Mouse (Mus musculus): ENCODE data around the gene Gm42688. TPM values are rescaled to one million over a fixed set of nuclear protein-coding genes. Genes with fewer than 3 reads are reported as not detected.

The Gm42688 gene
- polyA plus RNA-seq, 1 experiment from 2014 or later: 3.5 TPM

DNA sequence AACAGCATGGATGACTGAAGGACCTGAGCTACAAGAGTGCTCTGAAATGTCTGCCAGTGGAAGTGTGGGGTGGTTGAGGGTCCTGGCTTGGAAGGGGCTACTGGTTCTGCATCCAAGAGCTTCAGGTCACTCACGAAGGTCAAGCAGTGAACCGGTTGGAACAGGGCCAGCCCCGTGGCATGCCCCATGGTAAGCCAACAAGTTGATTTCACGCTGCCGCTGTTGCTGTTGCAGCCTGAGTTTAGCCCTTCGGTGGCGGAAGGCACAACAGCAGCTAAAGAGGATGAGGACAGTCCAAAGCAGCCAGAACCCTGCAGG is 18.3 kb downstream of the Gm42688 start:
- ATAC-seq (ENCODE audit: low FRiP score, low TSS enrichment): no peak
- Histone ChIP-seq H3K27me3 (ENCODE audit: control insufficient read depth, insufficient read depth, low read length) (no peaks in the 10 kb centered on the region), H3K4me3 (ENCODE audit: low read length) (peak overlapping the region; percentile 70; the same call in 1 of the 2 replicates), H3K4me1 (ENCODE audit: control insufficient read depth, insufficient read depth, low read length) (peaks cover 44% of the 10 kb centered on the region), H3K9me3 (ENCODE audit: control insufficient read depth, low read length) (no peaks in the 10 kb centered on the region), H3K9ac (ENCODE audit: low read depth, low read length) (0 out of 2 replicates have a peak overlapping the region, but pooled peaks have one; percentile 76), H3K4me2 (replicated peaks; ENCODE audit: low read depth, low read length) (peak overlapping the region; percentile 68), H3K27ac (ENCODE audit: low read depth, low read length) (0 out of 2 replicates have a peak overlapping the region, but pooled peaks have one; percentile 94), H3K36me3 (ENCODE audit: control insufficient read depth, insufficient read depth, low read length) (peaks cover 32% of the 10 kb centered on the region)
- 79% methylated on average over 7 of the region's 7 CpGs for WGBS

DNA sequence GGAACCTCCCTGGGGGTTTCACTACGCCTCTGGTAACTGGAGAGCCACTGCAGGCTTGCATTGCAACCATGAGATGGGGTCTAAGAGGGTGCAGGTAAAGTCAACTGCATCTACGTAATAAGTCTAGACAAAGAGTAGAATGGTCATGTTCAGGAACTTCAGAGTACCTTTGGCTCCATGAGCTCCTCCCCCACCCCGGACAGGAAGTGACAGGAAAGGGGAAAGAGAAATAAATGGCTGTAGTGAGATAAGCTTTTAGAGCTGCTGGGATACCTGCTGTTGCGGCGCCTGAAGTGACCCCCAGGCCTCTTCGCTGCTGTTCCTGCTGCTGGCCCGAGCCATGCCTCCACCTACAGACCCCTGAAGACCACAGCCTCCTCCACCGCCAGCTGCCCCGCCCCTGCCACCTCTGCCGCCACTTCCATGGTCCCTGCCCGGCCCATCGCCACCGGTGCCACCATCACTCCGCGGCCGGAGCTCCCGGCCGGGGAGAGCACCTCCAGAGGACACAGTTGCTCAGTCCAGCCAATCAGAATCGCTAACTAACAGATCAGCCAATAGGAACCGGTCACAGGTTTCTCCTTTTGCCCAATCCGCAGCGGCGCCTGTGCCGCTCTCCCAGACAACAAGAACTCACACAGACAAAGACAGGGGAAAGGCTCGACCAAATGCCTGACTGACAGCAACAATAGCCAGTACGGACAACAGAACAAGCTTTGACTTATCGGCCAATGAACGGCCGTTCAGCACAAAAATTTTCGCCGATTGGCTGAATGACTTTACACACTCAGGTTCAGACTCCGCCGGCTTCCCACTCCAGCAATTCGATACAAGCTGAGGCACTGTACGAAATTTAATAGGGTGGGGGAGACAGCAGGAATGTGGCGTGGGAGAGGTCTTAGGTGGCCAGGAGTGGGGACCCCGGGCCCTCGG is 19.8 kb downstream of the Gm42688 start, which contains the start of gene Wbp1:
Gene Wbp1, minus strand, starts transcription at position 630 of the 933 bp plus-strand sequence.
- H3K27me3 ChIP-seq (ENCODE audit: control insufficient read depth, insufficient read depth, low read length): no peaks in the 10 kb centered on the region
- peak within 1 kb of the TSS; percentile 77 for H3K9ac ChIP-seq (ENCODE audit: low read depth, low read length)
- under 1% methylated on average over 38 of the region's 38 CpGs for WGBS
- peak within 1 kb of the TSS; percentile 75 for H3K4me2 ChIP-seq (replicated peaks; ENCODE audit: low read depth, low read length)
- no peaks in the 10 kb centered on the region for H3K9me3 ChIP-seq (ENCODE audit: control insufficient read depth, low read length)
- peak within 1 kb of the TSS; percentile 70 for H3K4me3 ChIP-seq (ENCODE audit: low read length)
- H3K4me1 ChIP-seq (ENCODE audit: control insufficient read depth, insufficient read depth, low read length): peaks cover 42% of the 10 kb centered on the region
- peaks cover 32% of the 10 kb centered on the region for H3K36me3 ChIP-seq (ENCODE audit: control insufficient read depth, insufficient read depth, low read length)
- H3K27ac ChIP-seq (ENCODE audit: low read depth, low read length): peak within 1 kb of the TSS; percentile 98
- peak; percentile 93 for ATAC-seq (ENCODE audit: low FRiP score, low TSS enrichment)

GRCm38 (mm10) chr6:83121863-83122710 is 20.7 kb downstream of the Gm42688 start:
- H3K27me3 ChIP-seq (ENCODE audit: control insufficient read depth, insufficient read depth, low read length): no peaks in the 10 kb centered on the region
- peak; percentile 17 for ATAC-seq (ENCODE audit: low FRiP score, low TSS enrichment)
- H3K4me1 ChIP-seq (ENCODE audit: control insufficient read depth, insufficient read depth, low read length): peaks cover 34% of the 10 kb centered on the region
- peak overlapping the region; percentile 77 for H3K9ac ChIP-seq (ENCODE audit: low read depth, low read length)
- peak overlapping the region; percentile 98 for H3K27ac ChIP-seq (ENCODE audit: low read depth, low read length)
- no peaks in the 10 kb centered on the region for H3K9me3 ChIP-seq (ENCODE audit: control insufficient read depth, low read length)
- H3K4me2 ChIP-seq (replicated peaks; ENCODE audit: low read depth, low read length): peak overlapping the region; percentile 75
- WGBS: under 1% methylated on average over 40 of the region's 52 CpGs
- H3K4me3 ChIP-seq (ENCODE audit: low read length): peak overlapping the region; percentile 65
- H3K36me3 ChIP-seq (ENCODE audit: control insufficient read depth, insufficient read depth, low read length): peaks cover 27% of the 10 kb centered on the region

DNA sequence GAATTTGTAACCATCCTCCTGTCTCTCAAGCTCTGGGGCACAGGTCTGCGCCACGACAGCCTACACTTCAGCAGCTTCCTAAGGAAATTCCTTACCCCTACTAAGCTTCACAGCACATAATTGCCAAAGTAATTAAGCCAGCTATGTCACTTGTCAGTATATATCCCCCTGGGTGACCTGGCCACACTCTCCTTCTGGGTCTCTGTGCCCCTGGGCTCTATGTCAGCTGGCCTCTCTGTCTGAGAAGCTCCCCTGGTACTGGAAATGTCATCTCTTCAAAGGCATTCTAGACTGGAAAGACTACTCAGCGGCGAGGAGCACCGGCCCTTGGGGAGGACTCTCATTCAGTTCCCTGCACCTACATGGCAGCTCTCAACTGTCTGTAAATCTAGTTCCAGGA is 21.5 kb downstream of the Gm42688 start:
- no peak for ATAC-seq (ENCODE audit: low FRiP score, low TSS enrichment)
- H3K4me1 ChIP-seq (ENCODE audit: control insufficient read depth, insufficient read depth, low read length): peaks cover 34% of the 10 kb centered on the region
- whole genome bisulfite sequencing: 78% methylated on average over 5 of the region's 5 CpGs
- H3K27me3 ChIP-seq (ENCODE audit: control insufficient read depth, insufficient read depth, low read length): no peaks in the 10 kb centered on the region
- no peaks in the 10 kb centered on the region for H3K9me3 ChIP-seq (ENCODE audit: control insufficient read depth, low read length)
- peak overlapping the region; percentile 18; the same call in 1 of the 2 replicates for H3K9ac ChIP-seq (ENCODE audit: low read depth, low read length)
- peak overlapping the region; percentile 98; the same call in 1 of the 2 replicates for H3K27ac ChIP-seq (ENCODE audit: low read depth, low read length)
- peak overlapping the region; percentile 75 for H3K4me2 ChIP-seq (replicated peaks; ENCODE audit: low read depth, low read length)
- peaks cover 18% of the 10 kb centered on the region; the same call in 1 of the 2 replicates for H3K36me3 ChIP-seq (ENCODE audit: control insufficient read depth, insufficient read depth, low read length)
- H3K4me3 ChIP-seq (ENCODE audit: low read length): peak overlapping the region; percentile 65; the same call in 1 of the 2 replicates

- Histone ChIP-seq H3K27me3 (ENCODE audit: control insufficient read depth, insufficient read depth, low read length) (no peaks in the 10 kb centered on the region), H3K36me3 (ENCODE audit: control insufficient read depth, insufficient read depth, low read length) (no peaks in the 10 kb centered on the region), H3K9ac (ENCODE audit: low read depth, low read length) (peak overlapping the region; percentile 59), H3K27ac (ENCODE audit: low read depth, low read length) (peak overlapping the region; percentile 43; the same call in 1 of the 2 replicates), H3K9me3 (ENCODE audit: control insufficient read depth, low read length) (no peaks in the 10 kb centered on the region), H3K4me3 (ENCODE audit: low read length) (peak overlapping the region; percentile 59), H3K4me2 (replicated peaks; ENCODE audit: low read depth, low read length) (peak overlapping the region; percentile 78), H3K4me1 (ENCODE audit: control insufficient read depth, insufficient read depth, low read length) (peaks cover 25% of the 10 kb centered on the region)
- no peak; the same call in 1 of the 2 replicates for ATAC-seq (ENCODE audit: low FRiP score, low TSS enrichment)
- under 1% methylated on average over 30 of the region's 30 CpGs for WGBS
These were observed 23.5 kb downstream of the Gm42688 start for GRCm38 (mm10) chr6:83124851-83125312.

DNA sequence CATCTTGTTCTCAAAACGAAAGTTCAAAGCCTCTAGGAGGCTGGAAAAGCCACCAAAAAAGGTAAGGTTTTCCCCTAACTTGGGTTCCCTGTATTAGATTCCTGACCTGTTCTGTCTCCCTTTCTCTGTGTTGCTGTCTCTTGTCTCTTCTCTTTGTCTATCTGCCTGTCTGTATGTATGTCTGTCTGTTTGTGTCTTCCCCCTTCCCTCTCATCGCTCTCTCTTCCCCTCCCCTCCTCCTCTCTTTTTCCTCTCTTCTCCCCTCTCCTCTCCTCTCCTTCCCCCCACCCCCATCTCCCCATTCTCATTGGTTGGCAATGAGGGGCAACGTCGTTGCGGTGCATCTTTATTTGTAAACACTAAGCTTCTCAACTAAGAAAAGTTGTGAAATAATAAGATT is 23.9 kb downstream of the Gm42688 start, which contains the start of gene Ino80b:
Gene Ino80b, minus strand, starts transcription at position 101 of the 400 bp plus-strand sequence.
- Histone ChIP-seq H3K4me3 (ENCODE audit: low read length) (peak within 1 kb of the TSS; percentile 59), H3K27ac (ENCODE audit: low read depth, low read length) (peak within 1 kb of the TSS; percentile 43; the same call in 1 of the 2 replicates), H3K9me3 (ENCODE audit: control insufficient read depth, low read length) (no peaks in the 10 kb centered on the region), H3K36me3 (ENCODE audit: control insufficient read depth, insufficient read depth, low read length) (no peaks in the 10 kb centered on the region), H3K4me1 (ENCODE audit: control insufficient read depth, insufficient read depth, low read length) (peaks cover 20% of the 10 kb centered on the region), H3K9ac (ENCODE audit: low read depth, low read length) (peak within 1 kb of the TSS; percentile 59), H3K27me3 (ENCODE audit: control insufficient read depth, insufficient read depth, low read length) (no peaks in the 10 kb centered on the region), H3K4me2 (replicated peaks; ENCODE audit: low read depth, low read length) (peak within 1 kb of the TSS; percentile 78)
- WGBS: 27% methylated on average over 5 of the region's 5 CpGs
- no peak for ATAC-seq (ENCODE audit: low FRiP score, low TSS enrichment)

DNA sequence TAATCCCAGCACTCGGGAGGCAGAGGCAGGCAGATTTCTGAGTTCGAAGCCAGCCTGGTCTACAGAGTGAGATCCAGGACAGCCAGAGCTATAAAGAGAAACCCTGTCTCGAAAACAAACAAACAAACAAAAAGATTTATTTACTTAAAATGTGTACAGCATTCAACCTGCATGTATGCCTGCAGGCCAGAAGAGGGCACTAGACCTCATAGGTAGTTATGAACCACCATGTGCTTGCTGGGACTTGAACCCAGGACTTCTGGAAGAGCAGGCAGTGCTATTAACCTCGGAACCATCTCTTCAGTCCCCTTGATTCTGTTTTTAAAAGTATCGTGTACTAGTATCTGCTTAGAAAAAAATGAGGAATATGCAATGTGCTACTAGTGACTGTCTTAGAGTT is 26.0 kb downstream of the Gm42688 start:
- no peak overlapping the region for H3K4me3 ChIP-seq (ENCODE audit: low read length)
- H3K9ac ChIP-seq (ENCODE audit: low read depth, low read length): no peak overlapping the region
- H3K27ac ChIP-seq (ENCODE audit: low read depth, low read length): no peak overlapping the region
- no peaks in the 10 kb centered on the region for H3K27me3 ChIP-seq (ENCODE audit: control insufficient read depth, insufficient read depth, low read length)
- peaks cover 21% of the 10 kb centered on the region for H3K4me1 ChIP-seq (ENCODE audit: control insufficient read depth, insufficient read depth, low read length)
- no peaks in the 10 kb centered on the region for H3K9me3 ChIP-seq (ENCODE audit: control insufficient read depth, low read length)
- WGBS: 94% methylated on average over 5 of the region's 5 CpGs
- no peaks in the 10 kb centered on the region for H3K36me3 ChIP-seq (ENCODE audit: control insufficient read depth, insufficient read depth, low read length)
- ATAC-seq (ENCODE audit: low FRiP score, low TSS enrichment): no peak
- H3K4me2 ChIP-seq (replicated peaks; ENCODE audit: low read depth, low read length): no peak overlapping the region

- no peak for ATAC-seq (ENCODE audit: low FRiP score, low TSS enrichment)
- no peak overlapping the region for H3K9ac ChIP-seq (ENCODE audit: low read depth, low read length)
- H3K9me3 ChIP-seq (ENCODE audit: control insufficient read depth, low read length): no peaks in the 10 kb centered on the region
- H3K27ac ChIP-seq (ENCODE audit: low read depth, low read length): peak overlapping the region; percentile 69; the same call in 1 of the 2 replicates
- H3K4me1 ChIP-seq (ENCODE audit: control insufficient read depth, insufficient read depth, low read length): peaks cover 20% of the 10 kb centered on the region
- no peak overlapping the region for H3K4me3 ChIP-seq (ENCODE audit: low read length)
- no peaks in the 10 kb centered on the region for H3K36me3 ChIP-seq (ENCODE audit: control insufficient read depth, insufficient read depth, low read length)
- no peaks in the 10 kb centered on the region for H3K27me3 ChIP-seq (ENCODE audit: control insufficient read depth, insufficient read depth, low read length)
- H3K4me2 ChIP-seq (replicated peaks; ENCODE audit: low read depth, low read length): no peak overlapping the region
- WGBS: 60% methylated on average over 6 of the region's 6 CpGs
These were observed 30.1 kb downstream of the Gm42688 start for GRCm38 (mm10) chr6:83131469-83132034.
